Mouse (Mus musculus): ENCODE measurements around the gene Hace1. TPM values are rescaled to one million over a fixed set of nuclear protein-coding genes. Genes with fewer than 3 reads are reported as not detected.
"Not testable (repeated sequence)": the region's sequence is repeated elsewhere in the genome, so short reads cannot be mapped to it uniquely, and the experiment has no call there.

Hace1 gene
- polyA plus RNA-seq (2016; fragmentation: Nextera tagmentation; extraction: Ambion mirVana), result 29.3 and 30.3 TPM in 2 replicates

DNA sequence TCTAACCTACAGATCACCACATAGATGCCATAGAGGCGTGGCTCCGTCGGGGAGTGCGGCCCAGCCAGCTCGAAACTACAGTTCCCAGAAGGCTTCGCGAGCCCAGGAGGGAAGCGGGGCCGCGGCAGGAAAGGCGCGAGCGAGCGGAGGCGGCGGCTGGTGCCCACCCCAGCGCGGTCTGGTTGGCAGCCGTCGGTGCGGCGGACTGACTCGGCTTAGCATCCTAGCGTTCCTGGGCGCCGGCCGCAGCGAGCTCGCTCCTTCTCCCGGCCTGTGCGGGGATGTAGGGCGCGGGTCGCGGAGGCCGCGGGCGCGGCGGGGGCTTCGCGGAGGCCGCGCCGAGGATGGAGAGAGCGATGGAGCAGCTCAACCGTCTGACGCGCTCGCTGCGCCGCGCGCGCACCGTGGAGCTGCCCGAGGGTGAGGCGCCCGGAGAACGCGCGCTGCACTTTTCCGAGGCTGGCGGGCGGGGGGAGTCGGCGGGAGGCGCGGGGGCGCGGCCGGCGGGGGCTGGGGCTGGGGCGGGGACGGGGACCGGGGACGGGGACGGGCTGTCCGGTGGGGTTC lies at the start of gene Hace1:
Gene Hace1, plus strand, starts transcription at position 99 of the 567 bp plus-strand sequence.
- H3K9ac ChIP-seq (replicated peaks), result peak within 1 kb of the TSS; percentile 93
- no peaks in the 10 kb centered on the region for H3K9me3 ChIP-seq
- H3K4me3 ChIP-seq (replicated peaks), result peak within 1 kb of the TSS; percentile 86
- H3K27ac ChIP-seq, result peak within 1 kb of the TSS; percentile 97
- H3K27me3 ChIP-seq, result no peaks in the 10 kb centered on the region
- peak within 1 kb of the TSS; percentile 64 for H3K4me2 ChIP-seq
- ATAC-seq (ENCODE audit: insufficient number of reproducible peaks, insufficient read depth, low FRiP score, low TSS enrichment, low read depth), result peak; percentile 97
- no peaks in the 10 kb centered on the region for H3K4me1 ChIP-seq (replicated peaks)
- under 1% methylated on average over 69 of the region's 79 CpGs for WGBS
- no peaks in the 10 kb centered on the region for H3K36me3 ChIP-seq

DNA sequence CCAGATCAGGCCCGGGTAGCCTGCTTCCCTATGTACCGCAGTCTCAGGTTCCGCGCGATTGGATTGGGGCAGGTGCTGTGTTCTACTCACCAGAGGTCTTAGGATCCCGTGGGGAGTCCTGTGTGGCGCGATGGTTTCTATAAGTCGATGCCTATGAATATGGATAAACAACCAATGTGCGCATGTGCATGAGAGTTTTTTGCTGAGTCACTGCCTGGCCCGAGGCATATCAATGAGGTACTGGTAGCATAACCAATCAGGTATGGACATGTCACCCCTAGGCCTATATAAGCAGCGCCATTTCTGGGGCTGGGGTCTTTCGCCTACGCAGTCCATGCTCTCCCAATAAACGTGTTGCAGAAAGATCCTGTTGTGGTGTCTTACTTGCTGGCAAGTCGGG lies 40.3 kb upstream of the Hace1 start:
- H3K27me3 ChIP-seq; H3K4me2 ChIP-seq; ATAC-seq (ENCODE audit: insufficient number of reproducible peaks, insufficient read depth, low FRiP score, low TSS enrichment, low read depth); H3K27ac ChIP-seq; H3K4me1 ChIP-seq (replicated peaks); H3K9me3 ChIP-seq; H3K9ac ChIP-seq (replicated peaks); H3K4me3 ChIP-seq (replicated peaks); H3K36me3 ChIP-seq: not testable (repeated sequence)
- WGBS, result 95% methylated on average over 16 of the region's 16 CpGs

DNA sequence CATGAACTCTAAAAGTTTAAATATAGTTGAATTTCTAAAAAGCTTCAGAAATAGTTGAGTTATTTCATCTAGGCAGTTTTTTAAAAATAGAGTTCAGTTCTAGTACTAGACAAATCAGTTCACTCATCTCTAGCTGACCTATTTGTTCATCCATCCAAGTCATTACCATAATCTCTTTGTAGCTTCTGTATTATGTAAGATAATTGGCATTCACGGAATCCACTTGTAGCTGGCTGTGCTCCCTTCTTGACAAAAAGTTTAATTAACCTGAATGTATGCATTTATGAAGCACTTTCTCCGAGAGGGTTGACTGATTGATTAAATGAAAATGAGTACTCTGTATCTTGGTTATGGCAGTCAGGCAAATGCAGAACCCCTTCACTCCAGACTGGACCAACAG lies 34.9 kb upstream of the Hace1 start:
- H3K9me3 ChIP-seq, result no peaks in the 10 kb centered on the region
- H3K4me2 ChIP-seq, result no peak overlapping the region
- H3K4me3 ChIP-seq (replicated peaks), result no peak overlapping the region
- no peaks in the 10 kb centered on the region for H3K4me1 ChIP-seq (replicated peaks)
- H3K9ac ChIP-seq (replicated peaks), result no peak overlapping the region
- no peaks in the 10 kb centered on the region for H3K36me3 ChIP-seq
- 76% methylated on average over 2 of the region's 2 CpGs for WGBS
- no peaks in the 10 kb centered on the region for H3K27me3 ChIP-seq
- no peak overlapping the region for H3K27ac ChIP-seq
- no peak for ATAC-seq (ENCODE audit: insufficient number of reproducible peaks, insufficient read depth, low FRiP score, low TSS enrichment, low read depth)

DNA sequence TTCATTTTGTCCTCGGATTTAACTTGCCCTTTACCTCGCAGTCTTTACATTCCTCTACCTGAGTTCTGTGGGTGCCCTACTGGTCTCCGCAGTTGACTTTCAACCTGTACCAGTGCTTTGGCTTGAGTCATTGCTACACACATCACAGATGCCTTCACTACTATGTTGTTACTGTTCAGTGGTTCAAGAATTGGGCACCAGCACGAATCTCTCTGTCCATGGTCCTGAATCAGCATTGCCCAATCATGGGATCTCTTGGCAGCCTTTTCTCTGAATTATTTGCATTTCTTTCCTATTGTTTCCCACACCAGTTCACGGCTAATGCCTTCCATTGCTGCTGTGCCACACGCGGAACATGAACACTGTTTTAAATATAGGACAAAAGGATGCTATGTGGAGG lies 30.8 kb upstream of the Hace1 start:
- no peak overlapping the region for H3K27ac ChIP-seq
- no peak overlapping the region for H3K9ac ChIP-seq (replicated peaks)
- 47% methylated on average over 7 of the region's 7 CpGs for WGBS
- H3K4me1 ChIP-seq (replicated peaks), result no peaks in the 10 kb centered on the region
- 0 out of 2 replicates have a peak, but pooled peaks have one; percentile 26 for ATAC-seq (ENCODE audit: insufficient number of reproducible peaks, insufficient read depth, low FRiP score, low TSS enrichment, low read depth)
- H3K4me2 ChIP-seq, result no peak overlapping the region
- no peaks in the 10 kb centered on the region for H3K36me3 ChIP-seq
- H3K4me3 ChIP-seq (replicated peaks), result no peak overlapping the region
- H3K27me3 ChIP-seq, result no peaks in the 10 kb centered on the region
- peaks cover 8% of the 10 kb centered on the region; the same call in 1 of the 2 replicates for H3K9me3 ChIP-seq

DNA sequence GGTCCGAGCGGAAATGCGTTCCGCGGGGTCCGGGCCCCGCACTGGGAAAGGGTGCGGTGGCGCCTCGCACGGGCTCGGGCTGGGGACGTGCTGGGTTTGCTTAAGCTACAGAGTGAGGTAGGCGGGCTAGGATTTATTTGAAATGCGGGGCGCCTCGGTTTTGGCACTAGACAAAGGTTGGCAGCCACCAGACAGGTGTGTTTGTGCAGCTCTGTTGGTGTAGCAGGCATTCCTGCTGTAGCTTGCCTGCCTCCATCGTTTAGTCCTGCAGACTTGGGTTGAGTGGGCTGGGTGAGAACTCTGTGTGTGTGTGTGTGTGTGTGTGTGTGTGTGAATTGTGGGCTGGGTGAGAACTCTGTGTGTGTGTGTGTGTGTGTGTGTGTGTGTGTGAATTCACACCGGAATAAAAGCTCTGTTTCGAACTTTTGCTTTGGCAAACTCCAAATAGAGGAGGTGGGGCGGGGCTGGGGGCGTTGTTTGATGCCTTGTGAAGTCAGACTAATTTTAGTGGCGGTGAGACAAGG lies 731 bp downstream of the Hace1 start:
- no peaks in the 10 kb centered on the region for H3K36me3 ChIP-seq
- peak; percentile 89 for ATAC-seq (ENCODE audit: insufficient number of reproducible peaks, insufficient read depth, low FRiP score, low TSS enrichment, low read depth)

DNA sequence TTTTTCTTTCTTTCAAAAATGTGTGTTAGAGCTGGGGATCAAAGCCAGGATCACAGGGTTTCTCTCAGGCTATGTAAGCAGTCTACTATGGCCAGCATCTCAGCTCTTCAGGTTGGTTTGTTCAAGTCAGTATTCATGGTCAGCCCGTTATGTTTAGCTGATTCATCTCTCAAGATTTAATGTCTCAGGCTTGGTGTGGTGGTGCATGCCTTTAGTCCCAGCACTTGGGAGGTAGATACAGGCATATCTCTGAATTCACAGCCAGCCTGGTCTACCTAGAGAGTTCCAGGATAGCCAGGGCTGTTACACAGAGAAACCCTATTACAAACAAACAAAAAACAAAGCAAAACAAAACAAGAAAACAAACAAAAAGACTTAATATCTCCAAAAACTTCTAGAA lies 5.7 kb downstream of the Hace1 start:
- H3K4me1 ChIP-seq (replicated peaks), result no peaks in the 10 kb centered on the region
- no peaks in the 10 kb centered on the region for H3K9me3 ChIP-seq
- H3K27ac ChIP-seq, result no peak overlapping the region
- 85% methylated on average over 1 of the region's 1 CpGs for WGBS
- H3K36me3 ChIP-seq, result no peaks in the 10 kb centered on the region
- no peak overlapping the region for H3K4me2 ChIP-seq
- H3K27me3 ChIP-seq, result no peaks in the 10 kb centered on the region
- ATAC-seq (ENCODE audit: insufficient number of reproducible peaks, insufficient read depth, low FRiP score, low TSS enrichment, low read depth), result no peak
- no peak overlapping the region for H3K9ac ChIP-seq (replicated peaks)
- H3K4me3 ChIP-seq (replicated peaks), result no peak overlapping the region

More for the DNA sequence above, 731 bp downstream of the Hace1 start:
- H3K9ac ChIP-seq (replicated peaks), result peak overlapping the region; percentile 93
- H3K27ac ChIP-seq, result peak overlapping the region; percentile 97
- no peaks in the 10 kb centered on the region for H3K27me3 ChIP-seq
- no peaks in the 10 kb centered on the region for H3K4me1 ChIP-seq (replicated peaks)
- peak overlapping the region; percentile 86 for H3K4me3 ChIP-seq (replicated peaks)
- H3K9me3 ChIP-seq, result no peaks in the 10 kb centered on the region
- WGBS, result 1% methylated on average over 23 of the region's 23 CpGs
- peak overlapping the region; percentile 64 for H3K4me2 ChIP-seq

DNA sequence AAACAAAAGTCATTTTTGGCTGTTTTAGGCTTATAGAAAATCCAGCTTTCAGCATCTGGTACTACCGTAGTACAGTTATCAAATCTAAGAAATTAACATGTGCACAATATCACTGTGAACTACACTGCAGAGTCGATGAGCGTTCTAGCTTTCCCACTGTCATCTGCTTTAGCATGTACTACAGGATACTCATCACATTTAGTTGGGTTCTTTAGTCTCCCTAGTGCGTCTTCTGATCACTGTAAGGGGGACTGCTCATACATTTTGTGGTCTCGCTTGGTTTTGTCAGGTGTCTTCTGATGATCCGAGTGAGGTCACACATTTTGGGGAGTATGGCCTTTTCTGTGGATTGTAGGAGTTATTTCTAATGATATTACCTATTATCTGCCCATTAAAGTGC lies 6.2 kb downstream of the Hace1 start:
- WGBS, result 92% methylated on average over 6 of the region's 6 CpGs
- Histone ChIP-seq H3K9ac (replicated peaks) (no peak overlapping the region), H3K27me3 (no peaks in the 10 kb centered on the region), H3K4me3 (replicated peaks) (no peak overlapping the region), H3K9me3 (no peaks in the 10 kb centered on the region), H3K36me3 (no peaks in the 10 kb centered on the region), H3K4me2 (no peak overlapping the region), H3K27ac (no peak overlapping the region), H3K4me1 (replicated peaks) (no peaks in the 10 kb centered on the region)
- ATAC-seq (ENCODE audit: insufficient number of reproducible peaks, insufficient read depth, low FRiP score, low TSS enrichment, low read depth), result no peak

DNA sequence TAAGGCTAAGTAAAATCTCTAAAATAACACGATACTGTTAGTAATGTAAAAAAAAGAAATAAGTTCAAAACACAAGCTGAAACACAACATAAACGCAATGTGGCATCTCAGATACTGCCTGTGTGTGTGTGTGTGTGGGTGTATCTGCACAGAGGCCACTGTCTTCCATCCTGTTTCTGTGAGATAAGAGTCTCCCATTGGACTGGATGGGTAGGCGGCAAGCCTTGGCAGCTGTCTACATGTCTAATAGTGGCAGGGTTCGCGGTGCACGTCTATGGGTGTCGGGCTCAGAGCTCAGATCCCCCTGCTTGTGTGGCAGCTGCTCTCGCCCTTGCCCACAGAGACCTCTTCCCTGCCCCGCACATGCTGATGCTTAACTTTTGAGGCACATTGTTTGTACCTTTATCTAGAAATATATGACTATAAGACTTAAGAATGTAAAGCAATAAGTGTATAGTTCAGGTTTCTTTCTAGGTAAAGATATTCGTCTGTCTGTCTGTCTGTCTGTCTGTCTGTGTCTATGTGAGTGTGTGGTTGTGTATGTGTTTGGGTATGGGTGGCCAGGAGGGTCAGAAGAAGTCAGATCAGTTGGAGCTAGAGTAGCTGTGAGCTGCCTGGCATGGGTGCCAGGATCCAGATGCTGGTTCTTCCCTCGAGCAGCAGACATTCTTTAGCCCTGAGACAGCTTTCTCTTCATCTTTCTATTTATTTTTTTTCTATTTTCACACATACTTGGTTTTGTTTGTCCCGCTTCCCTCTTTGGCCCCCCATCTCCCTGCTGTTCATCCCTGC lies 6.9 kb downstream of the Hace1 start:
- Histone ChIP-seq H3K4me2 (no peak overlapping the region), H3K9ac (replicated peaks) (no peak overlapping the region), H3K4me3 (replicated peaks) (no peak overlapping the region), H3K36me3 (0 out of 2 replicates have a peak, but pooled peaks cover under 1% of the 10 kb centered on the region), H3K27ac (no peak overlapping the region), H3K4me1 (replicated peaks) (no peaks in the 10 kb centered on the region), H3K27me3 (no peaks in the 10 kb centered on the region), H3K9me3 (no peaks in the 10 kb centered on the region)
- 91% methylated on average over 12 of the region's 12 CpGs for WGBS
- ATAC-seq (ENCODE audit: insufficient number of reproducible peaks, insufficient read depth, low FRiP score, low TSS enrichment, low read depth), result no peak

DNA sequence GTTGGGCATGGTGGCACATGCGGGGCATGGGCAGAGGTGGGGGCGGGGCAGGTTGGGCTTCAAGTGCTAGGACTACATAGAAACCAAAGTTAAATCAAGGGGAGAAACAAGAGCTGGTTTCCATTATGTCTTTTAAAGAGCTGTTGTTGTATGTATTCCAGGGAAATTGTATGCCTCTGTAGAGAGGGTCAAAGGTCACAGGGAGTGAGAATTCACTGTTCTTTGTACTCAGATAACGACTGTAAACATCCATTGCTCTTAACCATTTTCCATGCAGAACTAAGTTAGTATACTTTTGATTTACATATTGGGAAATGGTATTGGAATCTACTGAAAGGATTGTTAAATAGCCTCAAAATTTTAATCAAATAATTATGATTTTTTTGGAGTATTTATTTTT lies 28.2 kb downstream of the Hace1 start:
- Histone ChIP-seq H3K36me3 (peaks cover 23% of the 10 kb centered on the region), H3K27ac (no peak overlapping the region), H3K9ac (replicated peaks) (no peak overlapping the region), H3K27me3 (no peaks in the 10 kb centered on the region), H3K9me3 (0 out of 2 replicates have a peak, but pooled peaks cover 4% of the 10 kb centered on the region), H3K4me1 (replicated peaks) (no peaks in the 10 kb centered on the region), H3K4me3 (replicated peaks) (no peak overlapping the region), H3K4me2 (no peak overlapping the region)
- 69% methylated on average over 3 of the region's 3 CpGs for WGBS
- ATAC-seq (ENCODE audit: insufficient number of reproducible peaks, insufficient read depth, low FRiP score, low TSS enrichment, low read depth), result no peak

DNA sequence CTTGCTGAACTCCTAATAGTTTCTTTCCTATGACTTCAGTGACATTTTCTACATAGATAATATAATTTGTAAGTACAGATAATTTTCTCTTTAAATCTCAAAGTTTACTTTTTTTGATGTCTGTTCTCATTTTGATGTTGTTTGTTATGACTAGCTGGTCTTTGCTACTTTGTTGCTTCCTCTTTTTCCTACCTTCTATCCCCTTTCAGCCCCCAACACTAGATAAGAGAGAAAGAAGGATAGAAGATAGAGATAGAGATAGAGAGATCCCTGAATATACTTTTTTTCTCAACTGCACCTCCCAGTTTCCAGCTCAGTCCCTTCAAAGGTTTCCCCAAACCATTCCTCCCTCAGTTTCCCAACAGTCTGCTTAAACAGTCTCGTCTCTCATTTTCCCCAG lies 33.1 kb downstream of the Hace1 start:
- Histone ChIP-seq H3K9ac (replicated peaks) (no peak overlapping the region), H3K9me3 (0 out of 2 replicates have a peak, but pooled peaks cover 4% of the 10 kb centered on the region), H3K27me3 (no peaks in the 10 kb centered on the region), H3K4me3 (replicated peaks) (no peak overlapping the region), H3K36me3 (peaks cover 35% of the 10 kb centered on the region), H3K27ac (no peak overlapping the region), H3K4me1 (replicated peaks) (no peaks in the 10 kb centered on the region), H3K4me2 (no peak overlapping the region)
- WGBS, result 93% methylated on average over 1 of the region's 1 CpGs
- no peak for ATAC-seq (ENCODE audit: insufficient number of reproducible peaks, insufficient read depth, low FRiP score, low TSS enrichment, low read depth)

DNA sequence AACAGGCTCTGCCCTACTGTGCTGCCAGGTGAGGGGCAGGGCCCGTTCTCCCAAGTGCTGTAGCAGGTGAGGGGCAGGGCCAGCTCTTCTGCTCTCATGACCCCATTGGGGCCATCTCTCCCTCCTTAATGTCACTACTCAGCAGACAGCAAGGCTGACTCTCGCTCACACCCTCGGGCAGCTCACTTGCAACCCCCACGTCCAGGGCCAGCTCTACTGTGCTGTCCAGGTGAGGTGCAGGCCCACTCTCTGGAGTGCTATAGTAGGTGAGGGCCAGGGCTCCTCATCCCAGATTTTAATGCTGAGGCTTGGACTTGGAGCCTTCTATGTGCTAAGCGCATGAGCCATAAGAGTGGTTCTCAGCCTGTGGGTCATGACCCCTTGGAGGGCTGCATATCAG lies 38.4 kb downstream of the Hace1 start:
- Histone ChIP-seq H3K27me3 (no peaks in the 10 kb centered on the region), H3K9me3 (no peaks in the 10 kb centered on the region), H3K36me3 (peaks cover 36% of the 10 kb centered on the region), H3K27ac (no peak overlapping the region), H3K9ac (replicated peaks) (no peak overlapping the region), H3K4me3 (replicated peaks) (no peak overlapping the region), H3K4me1 (replicated peaks) (no peaks in the 10 kb centered on the region), H3K4me2 (no peak overlapping the region)
- ATAC-seq (ENCODE audit: insufficient number of reproducible peaks, insufficient read depth, low FRiP score, low TSS enrichment, low read depth), result no peak
- WGBS, result 92% methylated on average over 5 of the region's 5 CpGs

All from limb, embryonic 12.5 days (tissue).